Comparison of ENCODE assay signal across 10 mouse cellular contexts in genomic region chr1:106526751-106527150, GRCm38 (mm10).
DNase-seq lines count a peak whose midpoint lies in the region; ATAC-seq and TF ChIP-seq lines count a peak whose summit lies in the region.
"Had no signal": no experiment of that assay in that cellular context is flagged by ENCODE, and none has a peak within 500 bp of the region (broad histone marks: within the 10 kb centered on the region; RNA-seq: fewer than 3 reads in every experiment).

No protein-coding gene starts in this region.

- H3K27ac ChIP-seq in embryonic facial prominence, embryonic 14.5 days (replicated peaks; ENCODE audit: low read depth, low read length) = no peak overlapping the region
- no peak overlapping the region for H3K27ac ChIP-seq in embryonic facial prominence, embryonic 10.5 days (replicated peaks)
- H3K27ac ChIP-seq in layer of hippocampus, adult 2 months = no peak overlapping the region
- no peak overlapping the region for H3K27ac ChIP-seq in stomach, postnatal 0 days (replicated peaks)
- no peak overlapping the region for H3K27ac ChIP-seq in forebrain, embryonic 10.5 days
- no peak overlapping the region for H3K27ac ChIP-seq in neural tube, embryonic 15.5 days (replicated peaks)
- H3K27ac ChIP-seq: midbrain, embryonic 12.5 days had no signal

- peak; percentile 38 for DNase-seq in embryonic facial prominence, embryonic 14.5 days (ENCODE audit: low spot score)
- DNase-seq in embryonic facial prominence, embryonic 10.5 days (ENCODE audit: low spot score) = no peak
- DNase-seq in urinary bladder, adult 18-20 months (ENCODE audit: low spot score in 2 of 2) = peak; percentile 8 to 33
- no peak for DNase-seq in urinary bladder, adult 2 months (ENCODE audit: low spot score)
- DNase-seq in layer of hippocampus, adult 2 months (ENCODE audit: low spot score in 2 of 2) = peak; percentile 20 to 40
- DNase-seq in stomach, postnatal 0 days (ENCODE audit: low spot score) = peak; percentile 29
- no peak for DNase-seq in forebrain, embryonic 10.5 days (ENCODE audit: extremely low spot score, low spot score)

- H3K4me1 ChIP-seq in embryonic facial prominence, embryonic 14.5 days (ENCODE audit: control insufficient read depth, insufficient read depth, low read length) = 0 out of 2 replicates have a peak, but pooled peaks cover 9% of the 10 kb centered on the region
- no peaks in the 10 kb centered on the region for H3K4me1 ChIP-seq in embryonic facial prominence, embryonic 10.5 days
- H3K4me1 ChIP-seq in stomach, postnatal 0 days (replicated peaks; ENCODE audit: control insufficient read depth, insufficient read depth) = peaks cover 3% of the 10 kb centered on the region; the same call in 1 of the 2 replicates
- H3K4me1 ChIP-seq in forebrain, embryonic 10.5 days = 0 out of 2 replicates have a peak, but pooled peaks cover 5% of the 10 kb centered on the region
- H3K4me1 ChIP-seq in neural tube, embryonic 15.5 days = 0 out of 2 replicates have a peak, but pooled peaks cover 5% of the 10 kb centered on the region
- H3K4me1 ChIP-seq: hindbrain, embryonic 15.5 days; midbrain, embryonic 12.5 days had no signal

- no peak for ATAC-seq in embryonic facial prominence, embryonic 14.5 days (ENCODE audit: low read depth)
- ATAC-seq in stomach, postnatal 0 days (ENCODE audit: low FRiP score, low TSS enrichment) = no peak
- no peak for ATAC-seq in neural tube, embryonic 15.5 days (ENCODE audit: low FRiP score)

- no peak for TF ChIP-seq EP300 in stomach, postnatal 0 days (optimal IDR thresholded peaks at IDR 0.05)

- H3K36me3 ChIP-seq in embryonic facial prominence, embryonic 14.5 days (ENCODE audit: control insufficient read depth, insufficient read depth, low read length) = no peaks in the 10 kb centered on the region
- no peaks in the 10 kb centered on the region for H3K36me3 ChIP-seq in embryonic facial prominence, embryonic 10.5 days (replicated peaks)
- H3K36me3 ChIP-seq in stomach, postnatal 0 days (ENCODE audit: control insufficient read depth, insufficient read depth, low read length) = no peaks in the 10 kb centered on the region
- H3K36me3 ChIP-seq in forebrain, embryonic 10.5 days (replicated peaks) = no peaks in the 10 kb centered on the region
- no peaks in the 10 kb centered on the region for H3K36me3 ChIP-seq in neural tube, embryonic 15.5 days
- H3K36me3 ChIP-seq: hindbrain, embryonic 15.5 days; midbrain, embryonic 12.5 days had no signal

- no peak overlapping the region for H3K4me3 ChIP-seq in embryonic facial prominence, embryonic 14.5 days (ENCODE audit: low read depth, low read length)
- H3K4me3 ChIP-seq in embryonic facial prominence, embryonic 10.5 days = no peak overlapping the region
- H3K4me3 ChIP-seq in layer of hippocampus, adult 2 months = no peak overlapping the region
- no peak overlapping the region for H3K4me3 ChIP-seq in stomach, postnatal 0 days (ENCODE audit: low read depth, low read length)
- no peak overlapping the region for H3K4me3 ChIP-seq in forebrain, embryonic 10.5 days
- H3K4me3 ChIP-seq in neural tube, embryonic 15.5 days (replicated peaks) = no peak overlapping the region
- H3K4me3 ChIP-seq: hindbrain, embryonic 15.5 days; midbrain, embryonic 12.5 days had no signal

- no peak for TF ChIP-seq CTCF in layer of hippocampus, adult 2 months (conservative IDR thresholded peaks at IDR 0.05)
- TF ChIP-seq CTCF in stomach, postnatal 0 days (IDR thresholded peaks at IDR 0.05; ENCODE audit: low read depth) = no peak

- no peak overlapping the region for H3K9ac ChIP-seq in embryonic facial prominence, embryonic 14.5 days (ENCODE audit: low read depth, low read length)
- no peak overlapping the region for H3K9ac ChIP-seq in stomach, postnatal 0 days (ENCODE audit: low read length)
- H3K9ac ChIP-seq in neural tube, embryonic 15.5 days (replicated peaks) = no peak overlapping the region
- H3K9ac ChIP-seq: hindbrain, embryonic 15.5 days; midbrain, embryonic 12.5 days had no signal

- no peak overlapping the region for H3K4me2 ChIP-seq in embryonic facial prominence, embryonic 14.5 days (ENCODE audit: low read depth, low read length)
- H3K4me2 ChIP-seq in stomach, postnatal 0 days (replicated peaks; ENCODE audit: low read depth) = no peak overlapping the region
- H3K4me2 ChIP-seq in neural tube, embryonic 15.5 days = no peak overlapping the region
- H3K4me2 ChIP-seq: hindbrain, embryonic 15.5 days; midbrain, embryonic 12.5 days had no signal

- no peaks in the 10 kb centered on the region for H3K9me3 ChIP-seq in embryonic facial prominence, embryonic 14.5 days (ENCODE audit: control insufficient read depth, low read length)
- H3K9me3 ChIP-seq in embryonic facial prominence, embryonic 10.5 days = no peaks in the 10 kb centered on the region
- H3K9me3 ChIP-seq in stomach, postnatal 0 days (ENCODE audit: control insufficient read depth, low read length) = no peaks in the 10 kb centered on the region
- no peaks in the 10 kb centered on the region for H3K9me3 ChIP-seq in forebrain, embryonic 10.5 days
- no peaks in the 10 kb centered on the region for H3K9me3 ChIP-seq in neural tube, embryonic 15.5 days (replicated peaks)
- H3K9me3 ChIP-seq: hindbrain, embryonic 15.5 days; midbrain, embryonic 12.5 days had no signal

- H3K27me3 ChIP-seq in embryonic facial prominence, embryonic 14.5 days (replicated peaks; ENCODE audit: control insufficient read depth, insufficient read depth, low read length) = no peaks in the 10 kb centered on the region
- H3K27me3 ChIP-seq in embryonic facial prominence, embryonic 10.5 days (replicated peaks; ENCODE audit: low read depth, poor library complexity, severe bottlenecking) = no peaks in the 10 kb centered on the region
- no peaks in the 10 kb centered on the region for H3K27me3 ChIP-seq in stomach, postnatal 0 days (ENCODE audit: control insufficient read depth, insufficient read depth, low read length)
- H3K27me3 ChIP-seq in forebrain, embryonic 10.5 days (ENCODE audit: poor library complexity, severe bottlenecking) = no peaks in the 10 kb centered on the region
- no peaks in the 10 kb centered on the region for H3K27me3 ChIP-seq in neural tube, embryonic 15.5 days (replicated peaks)
- H3K27me3 ChIP-seq: hindbrain, embryonic 15.5 days; midbrain, embryonic 12.5 days had no signal

- 75% methylated on average over 7 of the region's 7 CpGs for WGBS in embryonic facial prominence, embryonic 14.5 days
- WGBS in embryonic facial prominence, embryonic 10.5 days = 93% methylated on average over 7 of the region's 7 CpGs
- WGBS in stomach, postnatal 0 days = 54% methylated on average over 7 of the region's 7 CpGs
- 98% methylated on average over 7 of the region's 7 CpGs for WGBS in forebrain, embryonic 10.5 days
- 73% methylated on average over 7 of the region's 7 CpGs for WGBS in neural tube, embryonic 15.5 days

Comparison
In these comparisons a context has a peak if more than half of its experiments do, and no peak if none do; other contexts are left out.
1. DNase-seq: peak in embryonic facial prominence, embryonic 14.5 days (single experiment), urinary bladder, adult 18-20 months (2 of 2), layer of hippocampus, adult 2 months (2 of 2) and stomach, postnatal 0 days (single experiment); none in embryonic facial prominence, embryonic 10.5 days (single experiment), urinary bladder, adult 2 months (single experiment) and forebrain, embryonic 10.5 days (single experiment).